Mouse (Mus musculus): ENCODE measurements around the gene Klc4.

Gene Klc4

GRCm38 (mm10) chr17:46651755-46652547 lies 6.1 kb upstream of the Klc4 start:
- no peak for DNase-seq (ENCODE audit: low spot score)

GRCm38 (mm10) chr17:46651292-46651691 lies 5.5 kb upstream of the Klc4 start:
- no peak for DNase-seq (ENCODE audit: low spot score)

- peak; percentile 30 for DNase-seq (ENCODE audit: low spot score)
Observed at GRCm38 (mm10) chr17:46650232-46651031, 4.6 kb upstream of the Klc4 start, which contains the start of gene Cul7. TSS of gene Cul7 (plus strand) at chr17:46650337.

GRCm38 (mm10) chr17:46649811-46650210 lies 4.0 kb upstream of the Klc4 start:
- DNase-seq (ENCODE audit: low spot score), result no peak

- DNase-seq (ENCODE audit: low spot score), result no peak
Observed at GRCm38 (mm10) chr17:46648436-46648835, 2.6 kb upstream of the Klc4 start.

- no peak for DNase-seq (ENCODE audit: low spot score)
Observed at GRCm38 (mm10) chr17:46647279-46647678, 1.5 kb upstream of the Klc4 start.

- no peak for DNase-seq (ENCODE audit: low spot score)
Observed at GRCm38 (mm10) chr17:46646322-46646662, 470 bp upstream of the Klc4 start.

GRCm38 (mm10) chr17:46644916-46645475 lies 826 bp downstream of the Klc4 start:
- DNase-seq (ENCODE audit: low spot score), result no peak

- no peak for DNase-seq (ENCODE audit: low spot score)
Observed at GRCm38 (mm10) chr17:46644152-46644805, 1.5 kb downstream of the Klc4 start.

- no peak for DNase-seq (ENCODE audit: low spot score)
Observed at GRCm38 (mm10) chr17:46642060-46642459, 3.8 kb downstream of the Klc4 start.

- no peak for DNase-seq (ENCODE audit: low spot score)
Observed at GRCm38 (mm10) chr17:46639929-46640328, 5.9 kb downstream of the Klc4 start.

GRCm38 (mm10) chr17:46636831-46637523 lies 8.8 kb downstream of the Klc4 start:
- DNase-seq (ENCODE audit: low spot score), result peak; percentile 80

GRCm38 (mm10) chr17:46629685-46630441 lies 16.0 kb downstream of the Klc4 start:
- DNase-seq (ENCODE audit: low spot score), result no peak

GRCm38 (mm10) chr17:46628791-46629684 lies 16.8 kb downstream of the Klc4 start, which contains the start of gene Ptk7:
TSS of gene Ptk7 (minus strand) at chr17:46629504.
- DNase-seq (ENCODE audit: low spot score), result no peak

- no peak for DNase-seq (ENCODE audit: low spot score)
Observed at GRCm38 (mm10) chr17:46628471-46628790, 17.4 kb downstream of the Klc4 start.

GRCm38 (mm10) chr17:46627409-46627808 lies 18.4 kb downstream of the Klc4 start:
- DNase-seq (ENCODE audit: low spot score), result no peak

GRCm38 (mm10) chr17:46624598-46624997 lies 21.2 kb downstream of the Klc4 start:
- DNase-seq (ENCODE audit: low spot score), result no peak

GRCm38 (mm10) chr17:46623819-46624557 lies 21.8 kb downstream of the Klc4 start:
- DNase-seq (ENCODE audit: low spot score), result no peak

GRCm38 (mm10) chr17:46622269-46622668 lies 23.6 kb downstream of the Klc4 start:
- DNase-seq (ENCODE audit: low spot score), result no peak
